Mouse (Mus musculus) cerebellum, adult 2 months (tissue): ENCODE measurements around the gene Plin3. TPM values are rescaled to one million over a fixed set of nuclear protein-coding genes. Genes with fewer than 3 reads are reported as not detected.
A peak's percentile ranks its signal among the peaks of the same experiment; 100 is the strongest.

Source experiments
- DNase-seq, 2 experiments: peaks; one replicate each; pipeline ENCODE4 v3.0.0; 2021
- H3K27ac ChIP-seq: fragments of 200-500 bp; 2 replicates; pipeline ENCODE4 v1.5.1; 2012; ENCODE audit warnings: low read length, control low read depth, inconsistent platforms; ENCODE audit not compliant: insufficient read depth
- H3K27me3 ChIP-seq: fragments of 200-500 bp; 2 replicates; pipeline ENCODE4 v1.6.1; 2012; ENCODE audit warnings: inconsistent platforms, mild to moderate bottlenecking, low read length, moderate library complexity; ENCODE audit not compliant: control insufficient read depth, insufficient read depth
- H3K4me1 ChIP-seq: fragments of 200-500 bp; 2 replicates; pipeline ENCODE4 v1.6.1; 2011; ENCODE audit warnings: low read length; ENCODE audit not compliant: control insufficient read depth, insufficient read depth
- H3K4me3 ChIP-seq: fragments of 200-500 bp; replicated peaks from 2 replicates; pipeline ENCODE3; 2011; ENCODE audit warnings: mild to moderate bottlenecking, low read depth, low read length, control low read depth; ENCODE audit not compliant: insufficient read depth
- CTCF ChIP-seq: fragments of 200-500 bp; IDR thresholded peaks from 2 replicates; pipeline ENCODE4 v1.5.1; 2011; ENCODE audit warnings: low read depth, mild to moderate bottlenecking, control low read depth, low read length, moderate library complexity, borderline replicate concordance; ENCODE audit not compliant: insufficient read depth
- POLR2A ChIP-seq: fragments of 200-500 bp; IDR thresholded peaks from 2 replicates; pipeline ENCODE4 v1.6.1; 2011; ENCODE audit warnings: low read length, control low read depth, borderline replicate concordance; ENCODE audit not compliant: insufficient read depth
- WGBS: fragments of 180-500 bp; shearing (Covaris S2); methylation state at CpG from one replicate; pipeline ENCODE4 v1.1.7; 2018; 5-methylcytosine and 5-hydroxymethylcytosine counted together
- polyA plus RNA-seq: library from polyadenylated mRNA; depleted of rRNA; stranded (reverse); fragments of >200 nt; gene quantifications from 2 replicates; pipeline ENCODE4 v1.2.3, GENCODE M21; 2012

Plin3 gene
- polyA plus RNA-seq, 1 experiment = 20.9 TPM

- no peak overlapping the region for H3K4me3 ChIP-seq
- no peak for DNase-seq
- 33% methylated on average over 9 of the region's 9 CpGs for WGBS
- H3K4me1 ChIP-seq = no peaks in the 10 kb centered on the region
- TF ChIP-seq POLR2A = no peak
- TF ChIP-seq CTCF = no peak
- no peak overlapping the region for H3K27ac ChIP-seq
- H3K27me3 ChIP-seq = no peaks in the 10 kb centered on the region
These were observed 12.5 kb upstream of the Plin3 start for GRCm38 (mm10) chr17:56305156-56305555.

GRCm38 (mm10) chr17:56304718-56305117 lies 12.0 kb upstream of the Plin3 start:
- TF ChIP-seq POLR2A (no peak), CTCF (no peak)
- H3K4me3 ChIP-seq = no peak overlapping the region

GRCm38 (mm10) chr17:56303847-56304586 lies 11.3 kb upstream of the Plin3 start:
- Histone ChIP-seq H3K27me3 (no peaks in the 10 kb centered on the region), H3K4me3 (peak overlapping the region; percentile 65), H3K27ac (no peak overlapping the region), H3K4me1 (no peaks in the 10 kb centered on the region)
- DNase-seq = peak; percentile 90 to 91
- under 1% methylated on average over 68 of the region's 68 CpGs for WGBS
- TF ChIP-seq CTCF (no peak), POLR2A (no peak)

More at GRCm38 (mm10) chr17:56304718-56305117, 12.0 kb upstream of the Plin3 start:
- 8% methylated on average over 11 of the region's 11 CpGs for WGBS
- H3K27ac ChIP-seq = no peak overlapping the region
- H3K4me1 ChIP-seq = no peaks in the 10 kb centered on the region
- DNase-seq = no peak
- H3K27me3 ChIP-seq = no peaks in the 10 kb centered on the region

GRCm38 (mm10) chr17:56303160-56303846 lies 10.6 kb upstream of the Plin3 start, which contains the start of gene Uhrf1:
Gene Uhrf1 (plus strand): TSS chr17:56303321.
- Histone ChIP-seq H3K4me1 (no peaks in the 10 kb centered on the region), H3K27ac (no peak within 1 kb of the TSS), H3K27me3 (no peaks in the 10 kb centered on the region), H3K4me3 (peak within 1 kb of the TSS; percentile 65)
- no peak for TF ChIP-seq CTCF
- no peak for TF ChIP-seq POLR2A
- WGBS = under 1% methylated on average over 43 of the region's 43 CpGs
- DNase-seq = no peak

- Histone ChIP-seq H3K27ac (no peak overlapping the region), H3K27me3 (no peaks in the 10 kb centered on the region), H3K4me3 (no peak overlapping the region), H3K4me1 (no peaks in the 10 kb centered on the region)
- TF ChIP-seq CTCF (no peak), POLR2A (no peak)
- no peak for DNase-seq
- 15% methylated on average over 13 of the region's 13 CpGs for WGBS
These were observed 9.8 kb upstream of the Plin3 start for GRCm38 (mm10) chr17:56302363-56302996.

GRCm38 (mm10) chr17:56300186-56300585 lies 7.5 kb upstream of the Plin3 start, which contains the start of gene Arrdc5:
Gene Arrdc5 (minus strand): TSS chr17:56300286.
- H3K27ac ChIP-seq = no peak within 1 kb of the TSS
- no peaks in the 10 kb centered on the region for H3K4me1 ChIP-seq
- no peak for DNase-seq
- 92% methylated on average over 9 of the region's 9 CpGs for whole genome bisulfite sequencing
- TF ChIP-seq CTCF (no peak), POLR2A (no peak)
- no peak within 1 kb of the TSS for H3K4me3 ChIP-seq
- no peaks in the 10 kb centered on the region for H3K27me3 ChIP-seq

- Histone ChIP-seq H3K27ac (no peak overlapping the region), H3K4me1 (peaks cover 15% of the 10 kb centered on the region), H3K27me3 (no peaks in the 10 kb centered on the region), H3K4me3 (no peak overlapping the region)
- WGBS = 98% methylated on average over 1 of the region's 1 CpGs
- TF ChIP-seq POLR2A (no peak), CTCF (no peak)
- no peak for DNase-seq
These were observed 5.6 kb upstream of the Plin3 start for GRCm38 (mm10) chr17:56298238-56298637.
